Mouse (Mus musculus): ENCODE data around the gene Cnot2. TPM values are rescaled to one million over a fixed set of nuclear protein-coding genes. Genes with fewer than 3 reads are reported as not detected.

Gene Cnot2
- polyA plus RNA-seq, 1 experiment from 2014 or later, result 102 TPM

DNA sequence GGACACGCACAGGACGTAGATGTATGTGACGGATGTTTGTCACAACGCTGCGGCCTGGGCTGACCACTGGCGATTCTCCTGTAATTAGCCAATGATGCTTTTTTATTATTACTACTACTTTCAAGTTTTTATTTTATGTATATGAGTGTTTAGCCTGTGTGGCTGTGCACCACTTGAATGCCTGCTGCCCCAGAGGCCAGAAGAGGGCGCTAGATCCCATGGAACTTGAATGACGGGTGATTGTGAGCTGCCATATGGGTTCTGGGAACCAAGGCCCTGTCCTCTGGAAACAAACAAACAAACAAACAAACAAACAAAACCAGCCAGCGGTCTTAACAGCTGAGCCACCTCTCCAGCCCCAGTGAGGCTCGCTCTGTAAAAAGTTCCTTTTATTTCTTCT lies 136.9 kb downstream of the Cnot2 start:
- Histone ChIP-seq H3K27ac (no peak overlapping the region), H3K4me1 (no peaks in the 10 kb centered on the region), H3K4me2 (no peak overlapping the region), H3K4me3 (replicated peaks) (no peak overlapping the region), H3K9ac (no peak overlapping the region), H3K36me3 (no peaks in the 10 kb centered on the region), H3K9me3 (replicated peaks) (peaks cover 3% of the 10 kb centered on the region; the same call in 1 of the 2 replicates), H3K27me3 (no peaks in the 10 kb centered on the region)
- 94% methylated on average over 10 of the region's 10 CpGs for WGBS
- no peak for ATAC-seq (replicated peaks; ENCODE audit: low FRiP score)

DNA sequence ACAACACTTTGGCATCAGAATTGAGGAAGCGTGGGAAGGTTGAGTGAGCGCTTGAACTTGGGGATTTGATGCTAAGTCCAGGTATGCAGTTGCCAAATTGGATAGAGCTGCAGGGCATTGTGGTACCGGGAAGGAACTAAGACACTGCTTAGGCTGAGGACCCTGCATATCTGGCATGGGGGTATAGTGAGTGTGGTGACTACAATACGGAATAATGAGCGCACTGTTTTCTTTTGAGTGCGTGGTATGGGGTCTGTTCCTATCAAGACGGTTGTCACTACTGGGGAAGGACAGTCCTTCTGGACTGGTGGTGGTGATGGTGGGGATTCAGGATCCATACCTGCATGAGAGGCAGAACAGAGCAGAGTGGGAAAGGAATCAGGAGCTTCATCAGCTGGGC lies 140.4 kb downstream of the Cnot2 start:
- 90% methylated on average over 7 of the region's 7 CpGs for WGBS
- Histone ChIP-seq H3K9ac (no peak overlapping the region), H3K27ac (no peak overlapping the region), H3K4me2 (no peak overlapping the region), H3K9me3 (replicated peaks) (peaks cover 15% of the 10 kb centered on the region), H3K4me3 (replicated peaks) (no peak overlapping the region), H3K4me1 (no peaks in the 10 kb centered on the region), H3K27me3 (no peaks in the 10 kb centered on the region), H3K36me3 (peaks cover 6% of the 10 kb centered on the region; the same call in 1 of the 2 replicates)
- ATAC-seq (replicated peaks; ENCODE audit: low FRiP score), result no peak

DNA sequence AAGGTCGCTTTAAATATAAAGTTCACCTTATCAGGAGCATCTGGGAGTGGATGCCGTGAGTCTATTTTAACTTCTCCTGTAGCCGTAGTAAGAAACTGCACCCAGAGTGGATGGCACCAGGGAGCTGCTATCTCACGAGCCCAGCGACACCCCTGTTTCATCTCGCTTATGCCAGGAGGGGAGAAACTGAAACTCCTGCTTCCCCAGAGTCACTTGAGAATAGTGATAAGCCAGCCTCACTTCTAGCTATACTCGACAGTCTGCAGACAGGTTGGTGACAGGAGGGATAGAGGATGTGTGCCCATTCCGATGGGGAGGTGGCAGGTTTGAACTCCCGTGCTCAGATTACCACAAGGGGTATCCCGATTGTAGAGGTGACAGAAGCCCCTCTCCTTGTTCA lies 141.2 kb downstream of the Cnot2 start:
- Histone ChIP-seq H3K4me2 (no peak overlapping the region), H3K4me1 (no peaks in the 10 kb centered on the region), H3K9me3 (replicated peaks) (peaks cover 15% of the 10 kb centered on the region), H3K27me3 (no peaks in the 10 kb centered on the region), H3K4me3 (replicated peaks) (no peak overlapping the region), H3K36me3 (peaks cover 6% of the 10 kb centered on the region; the same call in 1 of the 2 replicates), H3K27ac (no peak overlapping the region), H3K9ac (no peak overlapping the region)
- 82% methylated on average over 10 of the region's 10 CpGs for WGBS
- ATAC-seq (replicated peaks; ENCODE audit: low FRiP score), result no peak

DNA sequence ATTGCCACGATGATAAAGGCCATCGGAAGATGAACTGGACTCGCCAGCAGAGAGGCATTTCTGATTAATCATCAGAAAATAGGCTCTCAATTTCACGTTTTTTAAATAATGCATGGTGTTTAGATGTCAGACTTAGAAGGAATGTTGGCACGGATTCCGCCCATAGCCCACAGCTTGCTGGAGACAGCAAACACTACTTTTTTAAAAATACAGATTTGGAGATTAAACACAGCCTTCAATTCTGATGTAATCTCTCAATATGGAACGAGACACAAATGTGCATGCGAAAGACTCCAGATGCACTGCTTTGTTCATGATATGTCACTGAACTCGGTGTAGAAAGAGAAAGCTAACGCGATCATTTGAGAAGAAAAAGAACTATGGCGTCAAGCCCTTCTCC lies 145.9 kb downstream of the Cnot2 start:
- Histone ChIP-seq H3K9ac (no peak overlapping the region), H3K4me1 (no peaks in the 10 kb centered on the region), H3K27ac (no peak overlapping the region), H3K27me3 (no peaks in the 10 kb centered on the region), H3K4me3 (replicated peaks) (no peak overlapping the region), H3K4me2 (no peak overlapping the region), H3K9me3 (replicated peaks) (peaks cover 15% of the 10 kb centered on the region), H3K36me3 (peaks cover 6% of the 10 kb centered on the region; the same call in 1 of the 2 replicates)
- ATAC-seq (replicated peaks; ENCODE audit: low FRiP score), result no peak
- WGBS, result 86% methylated on average over 12 of the region's 12 CpGs

Small RNA genes lying within 50 kb of the gene (microRNA-seq; reads per million reads assigned to microRNA genes)
- gene Gm25190, result not detected

Other genes starting within 250 kb of the Cnot2 start
- 4.6 and 5.6 TPM in 2 replicates for gene Kcnmb4, start 107.6 kb downstream of the Cnot2 start, polyA plus RNA-seq (2015; fragmentation: Nextera tagmentation; extraction: Ambion mirVana)